Mouse (Mus musculus): ENCODE data around the gene Aloxe3. TPM values are rescaled to one million over a fixed set of nuclear protein-coding genes. Genes with fewer than 3 reads are reported as not detected.
A peak's percentile ranks its signal among the peaks of the same experiment; 100 is the strongest.

The Aloxe3 gene
- total RNA-seq, 2 experiments from 2014 or later: 5.8 to 6.6 TPM

DNA sequence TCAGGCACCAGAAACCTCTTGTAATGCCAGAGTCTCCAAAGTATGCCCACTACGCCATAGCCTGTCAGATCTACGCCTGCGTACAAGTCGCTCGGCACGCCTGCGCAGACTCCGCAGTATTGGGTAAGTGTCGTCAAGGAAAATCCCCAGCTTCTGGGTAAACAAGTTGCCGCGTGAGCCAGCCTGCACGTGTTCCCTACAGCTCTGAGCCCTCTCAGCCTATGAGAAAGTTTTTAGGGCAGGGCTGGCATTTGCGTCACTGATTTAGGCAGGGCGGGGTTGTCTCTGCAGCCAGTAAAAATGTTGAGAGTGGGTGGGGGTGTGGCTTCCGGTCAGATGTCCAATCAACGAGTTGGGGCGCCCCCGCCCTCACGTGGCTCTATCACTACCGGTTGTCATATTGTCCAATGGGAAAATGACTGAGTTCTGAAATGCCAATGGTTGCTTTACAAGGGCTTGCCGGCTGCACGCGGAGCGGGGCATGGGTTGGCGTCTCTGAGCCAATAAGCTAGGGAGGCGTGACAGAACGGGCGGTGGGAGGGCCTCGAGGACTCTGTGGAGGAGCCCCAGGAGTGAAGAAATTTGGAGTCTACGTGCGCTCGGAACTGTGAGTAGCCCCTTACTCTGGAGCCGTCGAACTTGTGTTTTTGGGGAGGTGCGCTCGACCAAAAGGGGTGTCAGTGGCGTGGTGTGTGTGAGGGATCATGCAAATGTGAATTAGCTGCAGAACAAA is 30.8 kb upstream of the Aloxe3 start, which contains the start of gene Per1:
Gene Per1 (plus strand): TSS at position 521 of the 733 bp plus-strand sequence.
- DNase-seq (ENCODE audit: low spot score in 2 of 2): peak; percentile 97

- peak; percentile 35 to 39 for DNase-seq (ENCODE audit: low spot score in 2 of 2)
These were observed 30.0 kb upstream of the Aloxe3 start for GRCm38 (mm10) chr11:69095511-69096231.

GRCm38 (mm10) chr11:69096360-69096986 is 29.2 kb upstream of the Aloxe3 start:
- DNase-seq (ENCODE audit: low spot score in 2 of 2): no peak

- peak; percentile 97 to 98 for DNase-seq (ENCODE audit: low spot score in 2 of 2)
These were observed 28.5 kb upstream of the Aloxe3 start for GRCm38 (mm10) chr11:69096987-69097900.

DNA sequence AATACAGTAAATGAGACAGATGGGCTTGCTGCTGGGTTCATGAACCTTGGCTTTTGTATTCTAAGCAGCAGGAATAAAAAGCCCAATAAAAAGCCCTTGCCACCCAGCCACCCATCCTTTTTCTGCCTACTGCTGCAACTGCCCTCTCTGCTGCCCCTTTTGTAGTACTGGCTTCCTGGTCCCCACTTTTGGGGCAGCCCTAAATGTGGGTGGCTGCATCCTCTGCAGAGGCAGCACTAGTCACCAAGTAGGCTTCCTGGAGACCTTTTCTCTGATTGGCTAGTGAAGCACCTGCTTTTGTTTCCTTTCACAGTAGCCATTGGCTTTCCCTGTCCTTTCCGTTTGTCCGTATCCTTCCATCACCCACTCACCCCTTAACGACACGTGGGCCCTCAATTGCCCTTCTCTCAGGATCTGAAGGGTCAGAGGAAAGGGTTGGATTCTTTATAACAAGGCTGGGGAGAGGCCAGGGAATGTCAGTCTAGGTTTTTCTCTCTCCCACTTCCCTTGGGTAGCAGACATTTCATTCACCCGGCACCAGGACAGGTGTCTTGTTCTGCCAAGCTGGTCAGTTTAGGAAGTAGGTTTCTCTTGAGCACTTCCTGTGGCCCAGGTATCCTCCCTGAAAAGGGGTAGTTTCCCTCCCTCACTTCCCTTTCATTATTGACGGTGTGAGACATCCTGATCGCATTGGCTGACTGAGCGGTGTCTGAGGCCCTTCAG is 27.5 kb upstream of the Aloxe3 start:
- DNase-seq (ENCODE audit: low spot score in 2 of 2): peak in 1 of 2 experiments; percentile 24

DNA sequence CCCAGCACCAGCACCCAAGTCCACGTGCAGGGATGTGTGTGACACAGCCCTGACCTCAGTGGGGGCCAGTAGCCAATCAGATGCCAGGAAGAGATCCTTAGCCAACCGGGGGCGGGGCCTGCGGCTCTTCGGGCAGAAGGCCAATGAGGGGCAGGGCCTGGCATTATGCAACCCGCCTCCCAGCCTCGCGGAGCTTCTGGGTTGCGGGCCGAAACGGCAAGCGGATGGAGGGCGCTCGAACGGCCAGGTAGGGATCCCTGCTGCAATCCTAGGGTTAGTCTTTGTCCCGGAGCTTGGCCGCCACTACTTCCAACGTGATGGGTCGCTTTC is 27.0 kb upstream of the Aloxe3 start:
- DNase-seq (ENCODE audit: low spot score in 2 of 2): peak; percentile 97

DNA sequence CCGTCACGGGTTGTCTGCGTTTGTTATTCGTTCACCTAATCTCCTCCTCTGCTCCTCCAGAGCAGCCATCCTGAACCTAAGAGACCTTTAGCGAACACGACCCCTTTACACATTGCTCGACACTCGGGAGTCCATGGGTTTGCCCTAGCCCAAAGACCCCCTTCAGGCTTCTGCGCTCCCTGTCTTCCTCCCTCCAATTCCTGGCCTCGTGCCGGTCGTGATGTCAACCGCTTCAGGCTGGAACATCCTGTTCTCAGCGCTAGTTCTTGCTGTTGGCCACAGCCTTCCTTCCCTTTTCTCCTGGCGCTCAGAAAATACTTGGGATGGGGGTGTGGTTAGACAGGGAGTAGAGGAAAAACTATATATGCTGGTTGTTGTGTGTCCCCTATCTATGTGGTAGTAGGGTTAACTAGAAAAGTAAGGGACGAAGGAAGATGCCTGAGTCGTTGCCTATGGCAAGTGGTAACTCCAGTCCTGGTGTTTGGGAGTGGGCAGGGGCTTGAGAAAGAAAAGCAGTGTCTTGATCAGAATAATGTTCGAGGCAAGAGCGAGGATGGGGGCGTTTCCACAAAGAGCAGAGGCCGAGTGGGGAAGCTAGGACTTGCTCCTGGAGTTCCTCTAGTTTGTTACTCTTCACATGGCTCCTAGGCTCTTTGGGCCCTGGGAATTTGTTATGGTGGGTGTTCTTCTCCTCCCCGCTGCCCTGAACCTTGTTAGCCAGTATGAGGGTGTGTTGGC is 26.4 kb upstream of the Aloxe3 start:
- peak; percentile 78 to 84 for DNase-seq (ENCODE audit: low spot score in 2 of 2)

- DNase-seq (ENCODE audit: low spot score in 2 of 2): peak; percentile 89 to 91
These were observed 25.8 kb upstream of the Aloxe3 start for GRCm38 (mm10) chr11:69099915-69100345.

- peak; percentile 19 to 27 for DNase-seq (ENCODE audit: low spot score in 2 of 2)
These were observed 24.9 kb upstream of the Aloxe3 start for GRCm38 (mm10) chr11:69100639-69101360.

- peak in 1 of 2 experiments; percentile 9 for DNase-seq (ENCODE audit: low spot score in 2 of 2)
These were observed 23.9 kb upstream of the Aloxe3 start for GRCm38 (mm10) chr11:69101604-69102402.

- peak; percentile 2 to 13 for DNase-seq (ENCODE audit: low spot score in 2 of 2)
These were observed 23.3 kb upstream of the Aloxe3 start for GRCm38 (mm10) chr11:69102403-69102725.

- DNase-seq (ENCODE audit: low spot score in 2 of 2): peak in 1 of 2 experiments; percentile 4
These were observed 22.6 kb upstream of the Aloxe3 start for GRCm38 (mm10) chr11:69103121-69103520.

GRCm38 (mm10) chr11:69103531-69104435 is 21.9 kb upstream of the Aloxe3 start:
- DNase-seq (ENCODE audit: low spot score in 2 of 2): peak; percentile 3 to 11

DNA sequence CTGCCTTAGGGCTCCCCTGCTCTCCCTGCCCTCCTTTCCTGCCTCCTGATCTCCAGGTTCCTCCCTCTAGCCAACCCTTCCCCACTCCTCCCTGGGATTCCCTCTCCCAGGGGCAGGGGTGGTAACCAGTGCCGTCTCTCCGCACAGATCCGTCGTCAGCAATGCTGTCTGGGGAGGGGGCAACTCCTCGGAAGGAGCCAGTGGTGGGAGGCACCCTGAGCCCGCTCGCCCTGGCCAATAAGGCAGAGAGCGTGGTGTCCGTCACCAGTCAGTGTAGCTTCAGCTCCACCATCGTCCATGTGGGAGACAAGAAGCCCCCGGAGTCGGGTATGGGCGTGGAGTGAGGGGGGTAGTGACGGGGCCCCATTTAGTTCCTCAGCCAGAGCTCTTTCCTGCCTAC is 21.2 kb upstream of the Aloxe3 start:
- peak in 1 of 2 experiments; percentile 3 for DNase-seq (ENCODE audit: low spot score in 2 of 2)

GRCm38 (mm10) chr11:69105227-69105626 is 20.5 kb upstream of the Aloxe3 start:
- DNase-seq (ENCODE audit: low spot score in 2 of 2): peak in 1 of 2 experiments; percentile 2

- DNase-seq (ENCODE audit: low spot score in 2 of 2): peak in 1 of 2 experiments; percentile 6
These were observed 19.9 kb upstream of the Aloxe3 start for GRCm38 (mm10) chr11:69105796-69106195.

DNA sequence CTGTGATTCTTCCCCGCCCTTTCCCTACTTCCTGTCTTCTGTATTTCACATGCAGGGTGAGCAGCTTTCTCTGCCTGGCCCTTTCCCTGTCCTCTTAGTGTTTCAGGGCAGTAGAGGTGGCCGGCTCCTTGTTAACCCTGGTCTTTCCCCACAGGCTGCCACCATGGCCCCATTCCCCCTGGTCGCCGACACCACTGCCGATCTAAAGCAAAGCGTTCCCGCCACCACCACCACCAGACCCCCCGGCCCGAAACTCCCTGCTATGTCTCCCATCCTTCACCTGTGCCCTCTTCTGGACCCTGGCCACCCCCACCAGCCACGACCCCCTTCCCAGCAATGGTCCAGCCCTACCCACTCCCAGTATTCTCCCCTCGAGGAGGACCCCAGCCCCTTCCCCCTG is 19.4 kb upstream of the Aloxe3 start:
- no peak for DNase-seq (ENCODE audit: low spot score in 2 of 2)
